In the genomic region with DNA sequence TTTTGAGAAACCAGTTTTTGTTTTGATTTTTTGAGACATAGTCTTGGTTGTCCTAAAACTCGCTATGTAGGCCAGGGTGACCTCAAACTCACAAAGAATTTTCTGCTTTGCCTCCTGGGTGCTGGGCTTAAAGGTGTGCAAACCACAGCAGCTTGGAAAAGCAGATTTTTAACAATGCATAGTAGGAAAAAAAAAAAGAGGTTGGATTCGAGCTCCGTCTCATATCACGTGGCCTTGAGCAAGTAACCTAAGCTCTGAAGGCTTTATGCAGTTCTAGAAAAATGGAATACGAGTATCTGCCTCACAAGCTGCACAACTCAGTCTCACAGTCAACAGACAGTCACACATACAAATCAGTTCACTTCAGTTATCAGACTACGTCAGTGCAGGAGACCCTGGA, we compare ENCODE assay signal across 23 mouse cellular contexts.
DNase-seq lines count a peak whose midpoint lies in the region; ATAC-seq and TF ChIP-seq lines count a peak whose summit lies in the region.
"Had no signal": no experiment of that assay in that cellular context is flagged by ENCODE, and none has a peak within 500 bp of the region (broad histone marks: within the 10 kb centered on the region; RNA-seq: fewer than 3 reads in every experiment).

No protein-coding gene starts in this region.

- DNase-seq in heart, adult 11 months, result peak; percentile 52
- no peak for DNase-seq in heart, postnatal 25 days (ENCODE audit: low spot score)
- DNase-seq in layer of hippocampus, adult 11-12 months (ENCODE audit: low spot score), result no peak
- no peak for DNase-seq in forebrain, embryonic 11.5 days (ENCODE audit: low spot score)
- DNase-seq: adrenal gland, adult 8-10 months; adrenal gland, postnatal 14 days; adrenal gland, postnatal 36 days; B cell, adult 2 months; cerebellum, adult 11-12 months; cerebellum, adult 2 months; cerebellum, adult 9-10 months; cerebellum, postnatal 10 days; cerebellum, postnatal 25 days; forebrain, postnatal 0 days had no signal

- ATAC-seq in forebrain, embryonic 11.5 days (replicated peaks; ENCODE audit: low FRiP score), result no peak
- ATAC-seq: forebrain, embryonic 13.5 days; forebrain, embryonic 15.5 days; forebrain, postnatal 0 days; Patski had no signal

- H3K4me1 ChIP-seq in embryonic fibroblast, embryonic 13.5 days (ENCODE audit: control insufficient read depth, insufficient read depth, low read length), result peaks cover 10% of the 10 kb centered on the region
- H3K4me1 ChIP-seq in forebrain, embryonic 11.5 days (replicated peaks; ENCODE audit: control insufficient read depth, insufficient read depth, low read length), result no peaks in the 10 kb centered on the region; the same call in 1 of the 2 replicates

- H3K27me3 ChIP-seq in C2C12 (ENCODE audit: control insufficient read depth, insufficient read depth, insufficient read length), result no peaks in the 10 kb centered on the region
- H3K27me3 ChIP-seq in forebrain, embryonic 11.5 days (ENCODE audit: control insufficient read depth, insufficient read depth, low read length), result no peaks in the 10 kb centered on the region
- H3K27me3 ChIP-seq: embryonic facial prominence, embryonic 12.5 days; forebrain, embryonic 13.5 days; Patski had no signal

- no peaks in the 10 kb centered on the region for H3K79me2 ChIP-seq in C2C12 (ENCODE audit: control insufficient read depth, insufficient read depth)

- no peak for TF ChIP-seq POLR2A in embryonic fibroblast, embryonic 13.5 days (IDR thresholded peaks at IDR 0.05; ENCODE audit: low read depth, low read length)

- H3K4me3 ChIP-seq in C2C12 (ENCODE audit: insufficient read depth, poor library complexity, severe bottlenecking), result no peak overlapping the region
- no peak overlapping the region for H3K4me3 ChIP-seq in embryonic fibroblast, embryonic 13.5 days (ENCODE audit: insufficient read depth, low read length)
- H3K4me3 ChIP-seq in forebrain, embryonic 11.5 days (ENCODE audit: low read depth, low read length), result no peak overlapping the region
- H3K4me3 ChIP-seq: embryonic facial prominence, embryonic 10.5 days; embryonic facial prominence, embryonic 12.5 days; erythroblast, embryonic 14.5 days; forebrain, embryonic 10.5 days; forebrain, embryonic 13.5 days; forebrain, embryonic 15.5 days had no signal

- H3K4me2 ChIP-seq in forebrain, embryonic 11.5 days (ENCODE audit: low read depth, low read length, severe bottlenecking), result no peak overlapping the region
- H3K4me2 ChIP-seq: embryonic facial prominence, embryonic 12.5 days; forebrain, embryonic 13.5 days; forebrain, embryonic 15.5 days had no signal

- no peaks in the 10 kb centered on the region for H3K79me3 ChIP-seq in C2C12 (ENCODE audit: low read depth)

- TF ChIP-seq CTCF in C2C12 (IDR thresholded peaks at IDR 0.05; ENCODE audit: control insufficient read depth, insufficient read depth, insufficient read length), result no peak
- TF ChIP-seq CTCF in embryonic fibroblast, embryonic 13.5 days (IDR thresholded peaks at IDR 0.05; ENCODE audit: borderline replicate concordance, insufficient read depth, low read length), result no peak

- intact Hi-C loops in heart, postnatal 25 days (cut with DNase I), result no loop called here

- no peaks in the 10 kb centered on the region for H3K36me3 ChIP-seq in C2C12 (ENCODE audit: control insufficient read depth, insufficient read depth)
- H3K36me3 ChIP-seq in forebrain, embryonic 11.5 days (ENCODE audit: control insufficient read depth, insufficient read depth, low read length), result no peaks in the 10 kb centered on the region
- H3K36me3 ChIP-seq: embryonic facial prominence, embryonic 10.5 days; embryonic facial prominence, embryonic 12.5 days; forebrain, embryonic 10.5 days; forebrain, embryonic 15.5 days had no signal

- 83% methylated on average over 6 of the region's 6 CpGs for WGBS in forebrain, embryonic 11.5 days

- H3K9me3 ChIP-seq in forebrain, embryonic 11.5 days (ENCODE audit: control insufficient read depth, low read length), result no peaks in the 10 kb centered on the region
- H3K9me3 ChIP-seq: embryonic facial prominence, embryonic 10.5 days; embryonic facial prominence, embryonic 12.5 days; forebrain, embryonic 10.5 days; forebrain, embryonic 13.5 days; forebrain, embryonic 15.5 days had no signal

- peak overlapping the region; percentile 7; the same call in 1 of the 2 replicates for H3K27ac ChIP-seq in embryonic fibroblast, embryonic 13.5 days (ENCODE audit: insufficient read depth, low read length)
- H3K27ac ChIP-seq in forebrain, embryonic 11.5 days (ENCODE audit: low read depth, low read length), result no peak overlapping the region
- H3K27ac ChIP-seq: embryonic facial prominence, embryonic 10.5 days; embryonic facial prominence, embryonic 12.5 days; forebrain, embryonic 10.5 days; forebrain, embryonic 13.5 days; forebrain, embryonic 15.5 days had no signal

- no peak overlapping the region for H3K9ac ChIP-seq in forebrain, embryonic 11.5 days (ENCODE audit: low read length)
- H3K9ac ChIP-seq: embryonic facial prominence, embryonic 12.5 days; forebrain, embryonic 13.5 days; forebrain, embryonic 15.5 days; forebrain, postnatal 0 days had no signal

- H3ac ChIP-seq in C2C12 (ENCODE audit: control insufficient read depth, insufficient read length, low read depth), result no peak overlapping the region

TF ChIP-seq in C2C12, 6 proteins besides CTCF, POLR2A, EP300 and RAD21:
- TF ChIP-seq USF1 (IDR thresholded peaks at IDR 0.05; ENCODE audit: low read depth) (peak; percentile 82), CEBPB (IDR thresholded peaks at IDR 0.05; ENCODE audit: low read depth) (no peak)
